Mouse (Mus musculus) ES-E14 (cell line): ENCODE results near the gene Ptcd2. TPM values are rescaled to one million over a fixed set of nuclear protein-coding genes. Genes with fewer than 3 reads are reported as not detected.

ENCODE experiments used
- DNase-seq: peaks from one replicate; pipeline ENCODE4 v3.0.0-alpha.2; 2013; ENCODE audit warnings: low read depth, low spot score
- H3K27ac ChIP-seq: 2 replicates; pipeline ENCODE4 v1.5.1; 2012; ENCODE audit warnings: low read depth, mild to moderate bottlenecking, low read length, moderate library complexity, mixed read lengths; ENCODE audit not compliant: poor library complexity, insufficient read depth, severe bottlenecking
- H3K36me3 ChIP-seq: 2 replicates; pipeline ENCODE4 v1.6.1; 2012; ENCODE audit warnings: mild to moderate bottlenecking, low read length, moderate library complexity, mixed read lengths; ENCODE audit not compliant: control insufficient read depth, poor library complexity, insufficient read depth, severe bottlenecking
- H3K4me1 ChIP-seq, 2 experiments: fragments of 150-350 bp in 1 of 2; sonication (generic) in 1 of 2; 2 replicates each; pipeline ENCODE4 v1.6.1; 2012; ENCODE audit warnings: low read length in 2 of 2, mild to moderate bottlenecking in 1 of 2, mixed read lengths in 1 of 2; ENCODE audit not compliant: control insufficient read depth in 2 of 2, insufficient read depth in 2 of 2, poor library complexity in 1 of 2
- H3K4me3 ChIP-seq, 2 experiments: fragments of 150-350 bp in 1 of 2; sonication (generic) in 1 of 2; 2 replicates each; pipeline ENCODE4 v1.5.1; 2012; ENCODE audit warnings: low read length in 2 of 2, low read depth in 1 of 2, mild to moderate bottlenecking in 1 of 2, mixed read lengths in 1 of 2; ENCODE audit not compliant: insufficient read depth in 1 of 2, poor library complexity in 1 of 2, severe bottlenecking in 1 of 2
- H3K9ac ChIP-seq: 2 replicates; pipeline ENCODE4 v1.6.1; 2012; ENCODE audit warnings: low read depth, mild to moderate bottlenecking, low read length, mixed read lengths; ENCODE audit not compliant: poor library complexity, insufficient read depth, severe bottlenecking
- H3K9me3 ChIP-seq: fragments of 150-350 bp; sonication (generic); 2 replicates; pipeline ENCODE4 v1.6.1; 2012; ENCODE audit warnings: low read depth, mild to moderate bottlenecking, low read length; ENCODE audit not compliant: control insufficient read depth, insufficient read depth
- CHD2 ChIP-seq: IDR thresholded peaks from 2 replicates; pipeline ENCODE4 v1.6.1; 2014; ENCODE audit warnings: mild to moderate bottlenecking, low read depth, low read length, inconsistent platforms
- HCFC1 ChIP-seq: IDR thresholded peaks from 2 replicates; pipeline ENCODE4 v1.6.1; 2012; ENCODE audit warnings: low read length, inconsistent platforms, borderline replicate concordance; ENCODE audit not compliant: insufficient read depth
- MAFK ChIP-seq: IDR thresholded peaks from 2 replicates; pipeline ENCODE4 v1.6.1; 2014; ENCODE audit warnings: mild to moderate bottlenecking, low read depth, low read length, inconsistent platforms; ENCODE audit not compliant: insufficient read depth
- ZC3H11A ChIP-seq: IDR thresholded peaks from 2 replicates; pipeline ENCODE4 v1.6.1; 2012; ENCODE audit warnings: low read depth, mild to moderate bottlenecking, inconsistent platforms, low read length, borderline replicate concordance
- ZNF384 ChIP-seq: IDR thresholded peaks from 2 replicates; pipeline ENCODE4 v1.6.1; 2012; ENCODE audit warnings: low read depth, low read length, inconsistent platforms
- in situ Hi-C, 2 experiments: fragments of 600-800 bp; cut with MboI; formaldehyde crosslinking; loops; one replicate each; pipeline ENCODE4 v1.15.1; 2025; ENCODE audit warnings: low sequenced_read_pairs in 2 of 2, inconsistent platforms in 1 of 2; ENCODE audit not compliant: unreplicated experiment in 2 of 2
- total RNA-seq: library from RNA; depleted of rRNA; stranded (reverse); fragments of 300-350 nt; gene quantifications from 2 replicates; pipeline ENCODE4 v1.2.3, GENCODE M21; 2012

Ptcd2 gene
- total RNA-seq, 1 experiment: 24.6 TPM

DNA sequence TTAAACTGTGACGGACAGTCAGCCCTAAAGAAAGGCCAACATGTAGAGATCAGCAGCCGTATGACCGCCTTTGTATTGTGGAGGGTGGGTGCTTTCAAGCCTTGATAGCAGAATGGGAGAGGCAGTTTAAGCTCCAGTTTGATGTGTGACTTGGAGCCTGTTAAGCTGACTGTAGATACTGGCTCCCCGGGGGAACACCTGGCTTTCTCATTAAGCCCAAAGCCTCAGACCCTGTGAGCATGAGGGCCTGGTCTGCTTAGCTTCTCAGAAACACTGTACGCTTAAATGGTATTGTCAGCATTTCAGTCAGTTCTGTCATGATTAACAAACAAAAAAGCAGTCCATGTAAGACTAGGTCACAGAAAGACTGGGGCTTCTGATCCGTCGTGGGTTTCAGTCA, 29.2 kb upstream of the Ptcd2 start:
- peaks cover 8% of the 10 kb centered on the region; the same call in 1 of the 2 replicates for H3K36me3 ChIP-seq
- H3K4me1 ChIP-seq: no peaks in the 10 kb centered on the region
- H3K9me3 ChIP-seq: no peaks in the 10 kb centered on the region
- H3K27ac ChIP-seq: no peak overlapping the region
- TF ChIP-seq CHD2: no peak
- no peak for TF ChIP-seq HCFC1
- H3K9ac ChIP-seq: no peak overlapping the region
- no peak for DNase-seq
- in situ Hi-C loops: loop anchor here (10.0 to 25.0 kb wide), 2 partner anchors 464 to 471 kb away; no protein-coding TSS in a partner anchor
- no peak overlapping the region for H3K4me3 ChIP-seq

DNA sequence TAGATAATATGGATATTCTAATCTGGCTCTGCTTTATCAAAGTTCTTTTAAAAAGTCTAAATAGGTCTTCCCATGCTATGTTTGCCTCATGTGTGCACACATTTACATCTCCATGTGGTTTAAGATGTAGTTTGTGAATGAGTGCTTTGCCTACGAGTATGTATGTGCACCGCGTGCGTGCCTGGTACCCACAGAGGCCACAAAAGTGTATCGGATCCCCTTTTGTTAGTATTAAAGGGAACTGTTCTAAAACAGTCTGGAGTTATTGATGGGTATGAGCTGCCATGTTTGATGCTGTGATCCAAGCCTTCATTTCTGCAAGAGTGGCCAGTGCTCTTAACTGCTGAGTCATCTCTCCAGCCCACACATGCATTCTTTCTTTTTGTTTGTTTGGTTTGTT, 26.8 kb upstream of the Ptcd2 start:
- Histone ChIP-seq H3K9ac (no peak overlapping the region), H3K36me3 (peaks cover 13% of the 10 kb centered on the region; the same call in 1 of the 2 replicates), H3K9me3 (no peaks in the 10 kb centered on the region), H3K4me3 (no peak overlapping the region), H3K27ac (no peak overlapping the region), H3K4me1 (peaks cover 0 to 1% of the 10 kb centered on the region in 2 experiments; a peak in 1 of 4 replicates)
- in situ Hi-C loops: loop anchor here (10.0 to 25.0 kb wide), 2 partner anchors 466 to 474 kb away; no protein-coding TSS in a partner anchor
- no peak for TF ChIP-seq HCFC1
- TF ChIP-seq MAFK: no peak
- no peak for TF ChIP-seq ZC3H11A
- no peak for TF ChIP-seq CHD2
- no peak for TF ChIP-seq ZNF384
- DNase-seq: no peak

DNA sequence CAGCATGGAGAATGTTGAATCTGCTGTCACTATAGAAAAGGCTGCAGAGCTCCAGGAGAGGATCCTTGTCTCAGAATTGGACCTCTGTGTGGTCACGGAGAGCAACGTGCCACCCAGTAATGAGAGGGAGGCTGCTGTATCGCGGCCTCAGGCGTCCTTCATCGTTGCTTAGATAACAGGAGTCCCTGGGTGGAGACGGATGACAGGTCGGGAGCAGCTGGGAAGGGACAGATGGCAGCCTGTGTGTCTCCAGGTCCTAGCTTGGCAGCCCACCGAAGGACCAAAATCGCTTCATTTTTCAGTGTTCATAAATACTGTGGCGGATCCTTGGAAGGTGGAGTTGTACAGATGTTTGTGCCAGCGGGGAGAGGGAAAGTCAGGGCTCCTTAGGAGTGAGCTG, 24.6 kb upstream of the Ptcd2 start:
- H3K9ac ChIP-seq: no peak overlapping the region
- DNase-seq: no peak
- no peak overlapping the region for H3K4me3 ChIP-seq
- H3K9me3 ChIP-seq: no peaks in the 10 kb centered on the region
- H3K4me1 ChIP-seq: peaks cover 0 to 2% of the 10 kb centered on the region in 2 experiments; a peak in 1 of 4 replicates
- H3K27ac ChIP-seq: no peak overlapping the region
- in situ Hi-C loops: loop anchor here in 1 of 2 experiments (25.0 kb wide), 1 partner anchor 468 kb away; no protein-coding TSS in a partner anchor
- TF ChIP-seq CHD2: no peak
- no peak for TF ChIP-seq MAFK
- TF ChIP-seq ZC3H11A: no peak
- no peak for TF ChIP-seq ZNF384
- peaks cover 14% of the 10 kb centered on the region for H3K36me3 ChIP-seq

DNA sequence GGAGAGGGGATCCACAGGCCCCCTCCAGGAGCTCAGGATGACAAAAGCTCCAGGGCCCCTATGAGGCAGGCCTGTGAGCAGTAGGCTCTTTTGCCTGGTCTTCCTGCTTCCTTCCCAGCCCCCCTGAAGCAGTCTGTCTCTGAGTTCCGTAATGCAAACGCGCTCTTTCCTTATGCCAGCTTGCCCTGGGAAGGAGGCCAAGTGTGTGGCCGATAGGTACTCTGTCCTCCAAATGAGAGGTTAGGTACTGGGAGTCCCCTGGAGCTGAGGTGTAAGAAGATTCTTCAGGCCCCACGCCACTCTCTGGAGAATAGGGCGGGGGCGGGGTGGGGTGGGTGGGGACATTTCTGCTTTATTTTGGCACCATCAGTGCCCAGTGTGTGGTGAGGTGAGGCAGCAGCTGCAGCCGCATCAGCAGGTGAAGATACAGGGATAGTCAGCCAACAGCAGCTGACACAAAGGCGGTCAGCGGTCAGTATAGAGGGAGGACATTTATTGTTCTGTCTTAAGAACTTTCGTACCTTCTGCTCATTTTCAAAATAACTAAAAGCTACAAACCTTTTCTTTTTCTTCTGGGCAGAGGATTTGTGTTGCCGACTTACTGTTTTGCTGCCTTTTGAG, 23.2 kb upstream of the Ptcd2 start:
- Histone ChIP-seq H3K36me3 (peaks cover 14% of the 10 kb centered on the region), H3K4me1 (peaks cover 0 to 2% of the 10 kb centered on the region in 2 experiments; a peak in 1 of 4 replicates), H3K4me3 (no peak overlapping the region), H3K9me3 (no peaks in the 10 kb centered on the region), H3K9ac (no peak overlapping the region), H3K27ac (no peak overlapping the region)
- no peak for DNase-seq
- in situ Hi-C loops: loop anchor here in 1 of 2 experiments (25.0 kb wide), 1 partner anchor 470 kb away; no protein-coding TSS in a partner anchor
- TF ChIP-seq ZNF384 (no peak), ZC3H11A (no peak), CHD2 (no peak), HCFC1 (no peak), MAFK (no peak)
